Mouse (Mus musculus) retina, postnatal 7 days (tissue): ENCODE measurements around the gene Ccl7.

Experiments used
- DNase-seq: peaks from one replicate; pipeline ENCODE4 v3.0.0-alpha.2; 2012; ENCODE audit warnings: low read depth, low spot score

Gene Ccl7

DNA sequence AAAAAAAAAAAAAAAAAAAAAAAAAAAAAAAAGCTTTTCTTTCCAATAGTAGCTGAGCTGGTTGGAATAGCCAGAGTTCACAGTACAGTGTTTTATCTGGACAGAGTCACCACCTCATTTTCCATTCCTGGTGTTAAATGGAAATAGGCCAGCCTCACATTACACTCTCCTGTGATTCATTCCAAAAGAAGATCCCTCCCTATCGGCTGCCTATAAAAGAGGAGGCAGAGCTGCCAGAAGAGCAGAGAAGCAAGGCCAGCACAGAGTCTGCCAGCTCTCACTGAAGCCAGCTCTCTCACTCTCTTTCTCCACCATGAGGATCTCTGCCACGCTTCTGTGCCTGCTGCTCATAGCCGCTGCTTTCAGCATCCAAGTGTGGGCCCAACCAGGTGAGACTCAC, at the start of gene Ccl7:
Gene Ccl7 (plus strand): TSS at position 242 of the 400 bp plus-strand sequence.
- no peak for DNase-seq

GRCm38 (mm10) chr11:81996172-81996841, 49.2 kb upstream of the Ccl7 start:
- DNase-seq = peak; percentile 67

- DNase-seq = no peak
Observed at GRCm38 (mm10) chr11:81997085-81997484, 48.4 kb upstream of the Ccl7 start.

DNA sequence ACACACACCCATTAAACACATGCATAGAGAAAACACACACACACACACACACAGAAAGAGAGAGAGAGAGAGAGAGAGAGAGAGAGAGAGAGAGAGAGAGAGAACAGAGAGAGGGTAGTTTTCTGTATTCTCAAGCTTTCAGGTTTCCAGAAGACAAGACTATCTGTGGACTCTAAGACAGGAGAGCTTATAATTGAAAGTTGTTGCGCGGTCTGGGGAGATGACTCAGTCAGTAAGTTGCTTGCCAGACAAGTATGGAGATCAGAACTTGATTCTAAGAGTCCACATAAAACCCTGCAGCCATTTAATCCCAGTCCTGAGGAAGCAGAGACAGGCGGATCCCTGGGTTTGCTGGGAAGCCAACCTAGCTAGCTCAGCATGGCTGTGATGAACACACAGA, 46.9 kb upstream of the Ccl7 start:
- no peak for DNase-seq

- no peak for DNase-seq
Observed at GRCm38 (mm10) chr11:81999469-81999868, 46.0 kb upstream of the Ccl7 start.

GRCm38 (mm10) chr11:82000581-82000980, 44.9 kb upstream of the Ccl7 start:
- no peak for DNase-seq

DNA sequence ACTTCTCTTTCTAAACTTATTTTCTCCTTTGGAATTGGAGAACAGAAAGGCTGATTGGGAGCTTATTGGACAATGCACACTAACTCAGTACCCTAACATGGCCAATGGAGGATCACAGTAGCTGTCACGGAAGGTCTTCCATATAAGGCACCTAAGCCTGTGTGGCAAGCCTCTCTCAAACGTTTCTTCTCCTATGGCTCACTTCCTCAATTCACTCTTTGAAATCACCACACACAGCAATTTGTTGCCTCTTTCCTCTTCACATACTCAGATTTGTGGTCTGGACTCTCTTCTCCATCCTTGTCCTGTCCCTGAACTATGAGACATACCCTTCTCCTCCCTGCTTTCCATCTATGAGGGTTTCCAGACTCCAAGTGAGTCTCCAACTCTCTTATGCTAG, 40.7 kb upstream of the Ccl7 start:
- no peak for DNase-seq

DNA sequence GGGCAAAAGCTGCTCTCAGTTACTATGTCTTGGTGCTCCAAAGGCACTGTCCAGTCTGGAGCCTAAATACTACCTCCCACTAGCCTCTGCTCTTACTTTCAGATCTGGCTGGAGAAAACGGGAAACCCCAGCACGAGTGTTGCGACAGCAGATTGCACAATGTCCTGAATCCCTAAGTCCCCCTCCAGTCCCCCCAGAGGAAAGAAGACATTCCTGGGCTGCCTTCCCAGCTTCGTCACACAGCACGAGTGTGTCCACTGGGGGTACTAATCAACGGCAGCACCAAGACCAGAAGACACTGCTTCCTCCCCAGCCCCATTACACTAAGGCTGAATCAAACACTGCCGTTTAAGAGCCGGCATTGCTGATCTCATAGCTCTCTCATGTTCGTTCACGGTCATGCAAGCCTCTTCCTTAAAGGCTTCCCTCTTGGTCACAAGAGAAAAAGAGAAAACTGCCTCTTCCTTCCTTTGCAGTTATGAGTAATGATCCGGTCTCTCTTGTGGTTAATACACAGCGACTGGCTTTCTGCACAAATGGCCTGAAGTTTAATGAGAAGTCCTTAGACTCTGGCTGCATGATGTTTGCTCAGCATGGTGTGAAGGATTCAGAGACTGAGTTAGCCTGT, 38.6 kb upstream of the Ccl7 start:
- DNase-seq = no peak

GRCm38 (mm10) chr11:82010115-82010514, 35.4 kb upstream of the Ccl7 start:
- DNase-seq = no peak

GRCm38 (mm10) chr11:82011411-82012193, 33.9 kb upstream of the Ccl7 start:
- DNase-seq = no peak

- no peak for DNase-seq
Observed at GRCm38 (mm10) chr11:82013756-82014155, 31.8 kb upstream of the Ccl7 start.

- DNase-seq = no peak
Observed at GRCm38 (mm10) chr11:82015066-82015465, 30.4 kb upstream of the Ccl7 start.

DNA sequence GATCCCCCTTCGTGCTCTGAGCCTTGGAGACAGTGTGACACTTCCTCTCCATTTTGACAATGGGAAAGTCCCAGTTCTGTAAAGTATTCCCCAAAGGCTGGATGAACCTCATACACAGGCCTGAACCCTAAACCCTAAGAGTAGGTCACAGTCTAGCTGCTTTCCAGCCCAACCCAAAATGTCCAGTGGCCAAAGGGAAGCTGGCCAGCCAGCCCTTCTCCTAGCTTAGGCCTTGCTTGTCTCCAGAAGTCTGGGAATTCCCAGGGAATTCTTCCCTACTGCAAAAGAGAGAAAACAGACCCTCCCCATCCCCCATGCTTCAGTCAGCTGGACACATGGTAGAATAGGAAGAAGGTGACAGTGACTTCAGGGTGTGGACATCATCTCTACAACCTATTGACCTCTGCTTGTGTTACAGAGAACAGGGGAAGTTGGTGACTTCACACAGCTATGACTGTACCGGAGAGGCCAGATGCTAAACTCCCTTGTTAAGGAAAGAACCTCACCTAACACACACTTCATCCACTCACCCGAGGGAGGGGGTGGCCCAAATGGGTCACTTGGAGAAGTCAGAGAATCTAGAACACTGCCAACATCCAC, 29.2 kb upstream of the Ccl7 start:
- no peak for DNase-seq

DNA sequence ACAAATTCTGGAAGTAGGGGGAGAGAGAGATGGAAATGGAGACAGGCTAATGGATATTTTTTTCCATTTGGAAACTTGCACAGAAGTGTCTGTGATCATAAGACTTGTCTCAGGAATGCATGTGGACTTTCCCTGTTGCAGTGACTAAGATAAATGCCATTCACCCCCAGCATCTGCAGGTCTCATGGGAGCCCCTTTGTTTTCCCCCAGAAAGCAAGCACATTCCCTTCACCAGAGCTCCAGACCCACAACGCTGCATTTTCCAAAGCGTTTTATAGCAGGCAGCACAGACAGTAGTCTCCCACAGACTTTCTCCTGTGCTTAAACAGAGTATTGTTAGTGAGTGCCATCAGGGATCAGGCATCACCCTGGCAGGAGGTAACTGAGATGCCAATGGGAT, 26.1 kb upstream of the Ccl7 start:
- DNase-seq = no peak

DNA sequence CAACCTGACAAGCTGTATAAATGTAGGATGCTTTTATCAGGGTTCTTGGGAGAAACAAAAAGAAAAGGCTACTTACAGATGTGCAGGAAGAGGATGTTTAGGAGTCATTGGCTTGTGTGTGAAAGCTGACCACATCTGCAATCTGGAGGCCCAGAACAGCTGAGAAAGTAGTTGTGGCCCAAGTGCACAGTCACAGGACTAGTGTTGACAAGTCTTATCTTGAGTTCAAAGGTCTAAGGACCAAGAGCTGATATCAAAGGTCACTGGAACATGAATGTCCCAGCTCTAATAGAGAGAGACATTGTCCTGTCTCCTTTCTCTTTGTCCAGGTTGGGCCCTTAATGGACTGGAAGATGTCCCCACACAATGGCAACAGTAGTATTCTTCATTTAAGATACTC, 25.7 kb upstream of the Ccl7 start:
- no peak for DNase-seq

GRCm38 (mm10) chr11:82021406-82021805, 24.1 kb upstream of the Ccl7 start:
- DNase-seq = no peak

DNA sequence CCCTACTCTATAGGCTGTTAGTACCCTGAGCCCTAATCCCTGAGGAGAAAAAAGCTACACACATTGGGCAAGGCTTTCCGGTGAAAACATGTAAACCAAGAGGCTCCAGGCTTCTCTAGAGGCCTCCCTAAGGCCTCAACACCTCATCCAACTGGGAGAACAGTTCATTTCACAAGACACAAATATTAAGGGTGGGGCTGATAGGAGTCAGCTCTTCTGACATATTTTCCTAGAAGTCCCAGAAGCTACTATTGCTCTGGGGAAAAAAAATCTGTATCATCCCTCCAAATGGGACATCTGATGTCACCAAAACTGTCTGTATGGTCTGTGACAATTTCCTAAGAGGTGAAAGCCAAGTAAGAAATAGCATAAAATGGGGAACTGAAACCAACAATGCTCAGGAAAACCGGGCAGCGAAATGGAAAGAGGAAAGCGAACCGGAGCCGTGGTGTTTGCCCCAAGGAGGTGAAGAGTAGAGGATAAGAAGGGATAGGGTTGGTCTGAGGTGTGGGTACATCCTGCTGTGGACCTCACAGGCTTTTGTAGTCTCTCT, 22.9 kb upstream of the Ccl7 start:
- no peak for DNase-seq

DNA sequence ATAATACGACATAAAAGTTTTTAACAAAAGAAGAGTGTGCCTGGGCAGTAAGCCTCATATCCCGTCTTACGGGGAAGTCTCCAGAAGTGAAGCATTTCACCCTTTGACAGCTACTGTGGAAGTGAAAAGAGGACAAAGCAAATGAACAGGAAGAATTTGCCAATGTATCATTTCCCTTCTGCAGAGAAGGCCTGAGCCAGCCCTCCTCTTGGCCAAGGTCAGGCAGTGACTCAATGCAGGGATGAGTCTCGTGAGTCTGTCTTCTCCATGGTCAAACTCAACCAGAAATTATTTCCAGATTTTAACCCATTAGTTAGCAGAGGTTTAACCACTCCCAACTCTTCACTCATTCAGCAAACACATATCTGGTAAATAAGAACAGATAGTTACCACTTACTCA, 21.7 kb upstream of the Ccl7 start:
- no peak for DNase-seq

DNA sequence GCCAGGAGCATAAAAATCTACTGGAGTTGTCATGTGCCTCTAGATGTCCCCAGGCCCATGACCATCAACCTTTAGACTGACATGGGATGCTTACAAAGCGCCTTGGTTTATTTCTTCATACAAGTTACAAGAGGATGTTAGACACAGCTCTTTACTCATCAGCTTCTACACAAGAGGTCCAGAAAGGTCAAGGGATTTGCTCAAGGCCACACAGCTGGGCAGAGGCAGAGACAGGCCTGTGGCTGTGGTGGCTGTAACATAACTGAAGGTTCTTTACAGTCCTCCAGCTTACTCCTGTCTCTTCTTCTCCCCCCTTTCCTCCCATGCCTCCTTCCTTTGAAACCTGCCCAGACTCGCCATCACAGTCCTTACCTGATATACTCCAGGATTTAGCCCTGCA, 15.3 kb upstream of the Ccl7 start:
- DNase-seq = no peak

DNA sequence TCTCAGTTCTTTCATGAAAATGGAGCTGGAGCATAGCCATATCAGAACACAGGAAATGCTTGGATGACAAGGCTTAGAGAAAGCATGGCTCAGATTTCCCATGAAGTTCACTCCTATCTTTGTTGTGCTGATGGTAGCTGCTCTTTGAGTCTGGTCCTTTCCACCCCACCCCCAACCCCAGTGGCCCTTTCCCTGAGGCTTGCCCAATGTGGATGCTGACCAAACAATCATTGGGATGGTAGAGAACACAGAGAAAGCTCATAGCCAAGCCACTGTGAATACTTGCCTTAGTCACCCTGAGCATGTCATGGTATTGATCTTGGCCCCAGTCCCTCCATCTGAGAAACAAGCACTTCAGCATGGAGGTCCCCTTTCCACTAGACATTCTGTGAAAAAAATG, 13.4 kb upstream of the Ccl7 start:
- no peak for DNase-seq

- DNase-seq = no peak
Observed at GRCm38 (mm10) chr11:82032678-82033344, 12.7 kb upstream of the Ccl7 start.

DNA sequence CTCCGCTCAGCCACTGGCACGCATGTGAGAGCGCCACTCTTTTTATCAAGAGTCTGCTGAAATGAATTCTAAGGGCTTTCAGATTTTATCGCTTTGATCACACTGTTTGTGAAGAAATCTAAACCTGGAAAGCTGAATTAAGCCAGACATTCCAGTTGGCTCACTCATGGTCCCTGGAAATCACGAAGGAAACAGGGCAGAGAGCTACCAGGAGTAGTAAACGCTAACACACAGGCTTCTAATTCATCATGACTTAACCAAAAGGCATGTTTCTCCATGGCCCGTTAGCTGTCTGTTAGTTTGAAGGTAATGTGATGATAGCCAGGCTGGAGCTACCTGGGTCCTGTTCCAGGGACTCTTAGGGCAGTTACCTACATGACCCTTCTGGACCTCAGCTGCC, 11.1 kb upstream of the Ccl7 start:
- DNase-seq = no peak
